ENCODE assay signal across 13 mouse cellular contexts in genomic region chr3:122296979-122297378, GRCm38 (mm10). TPM values are rescaled to one million over a fixed set of nuclear protein-coding genes. Genes with fewer than 3 reads are reported as not detected.
DNase-seq lines count a peak whose midpoint lies in the region; ATAC-seq and TF ChIP-seq lines count a peak whose summit lies in the region.
"Had no signal": no experiment of that assay in that cellular context is flagged by ENCODE, and none has a peak within 500 bp of the region (broad histone marks: within the 10 kb centered on the region; RNA-seq: fewer than 3 reads in every experiment).

No protein-coding gene starts in this region.

- H3K4me2 ChIP-seq in neural tube, embryonic 14.5 days (ENCODE audit: low read depth, low read length) = no peak overlapping the region
- H3K4me2 ChIP-seq: embryonic facial prominence, embryonic 15.5 days; liver, embryonic 13.5 days; neural tube, embryonic 12.5 days had no signal

- WGBS in neural tube, embryonic 14.5 days = 58% methylated on average over 5 of the region's 5 CpGs
- WGBS in embryonic facial prominence, embryonic 10.5 days = 60% methylated on average over 5 of the region's 5 CpGs

- ATAC-seq in neural tube, embryonic 14.5 days (ENCODE audit: low read depth) = no peak
- no peak for ATAC-seq in CD4-positive, CD25-positive, alpha-beta regulatory T cell, adult 4 months

- H3K9ac ChIP-seq in neural tube, embryonic 14.5 days (replicated peaks; ENCODE audit: low read depth, low read length) = no peak overlapping the region
- H3K9ac ChIP-seq: embryonic facial prominence, embryonic 15.5 days; liver, embryonic 13.5 days; neural tube, embryonic 12.5 days had no signal

- H3K27ac ChIP-seq in gastrocnemius, adult 2 months = no peak overlapping the region
- H3K27ac ChIP-seq in neural tube, embryonic 14.5 days (ENCODE audit: low read depth, low read length) = peak overlapping the region; percentile 29; the same call in 1 of the 2 replicates
- H3K27ac ChIP-seq in embryonic facial prominence, embryonic 10.5 days (replicated peaks) = peak overlapping the region; percentile 48; the same call in 1 of the 2 replicates
- H3K27ac ChIP-seq: embryonic facial prominence, embryonic 15.5 days; liver, embryonic 13.5 days; neural tube, embryonic 12.5 days had no signal

- no peaks in the 10 kb centered on the region; the same call in 1 of the 2 replicates for H3K27me3 ChIP-seq in neural tube, embryonic 14.5 days (ENCODE audit: control insufficient read depth, insufficient read depth, low read length)
- 0 out of 2 replicates have a peak, but pooled peaks cover 6% of the 10 kb centered on the region for H3K27me3 ChIP-seq in embryonic facial prominence, embryonic 10.5 days (replicated peaks; ENCODE audit: low read depth, poor library complexity, severe bottlenecking)
- H3K27me3 ChIP-seq: embryonic facial prominence, embryonic 15.5 days; neural tube, embryonic 12.5 days had no signal

- no peak for TF ChIP-seq CTCF in gastrocnemius, adult 2 months (IDR thresholded peaks at IDR 0.05)

- peak; percentile 71 for DNase-seq in gastrocnemius, adult 2 months
- no peak for DNase-seq in gastrocnemius, adult 18-20 months (ENCODE audit: low spot score)
- DNase-seq in neural tube, embryonic 10.5 days (ENCODE audit: extremely low spot score, low spot score) = no peak
- peak; percentile 37 for DNase-seq in embryonic facial prominence, embryonic 10.5 days (ENCODE audit: low spot score)
- DNase-seq in testis, postnatal 14 days (ENCODE audit: low spot score) = peak; percentile 37
- no peak for DNase-seq in urinary bladder, adult 2 months (ENCODE audit: low spot score)
- DNase-seq: kidney, postnatal 14 days; liver, embryonic 13.5 days; thymus, postnatal 14 days had no signal

- no peaks in the 10 kb centered on the region for H3K36me3 ChIP-seq in neural tube, embryonic 14.5 days (ENCODE audit: control insufficient read depth, insufficient read depth, low read length)
- H3K36me3 ChIP-seq in embryonic facial prominence, embryonic 10.5 days (replicated peaks) = no peaks in the 10 kb centered on the region
- H3K36me3 ChIP-seq: embryonic facial prominence, embryonic 15.5 days; liver, embryonic 13.5 days; neural tube, embryonic 12.5 days had no signal

- H3K4me1 ChIP-seq in neural tube, embryonic 14.5 days (ENCODE audit: control insufficient read depth, insufficient read depth, low read length) = peaks cover 28% of the 10 kb centered on the region
- peaks cover 67% of the 10 kb centered on the region for H3K4me1 ChIP-seq in embryonic facial prominence, embryonic 10.5 days

- H3K9me3 ChIP-seq in neural tube, embryonic 14.5 days (ENCODE audit: control insufficient read depth, low read length) = no peaks in the 10 kb centered on the region
- H3K9me3 ChIP-seq in embryonic facial prominence, embryonic 10.5 days = no peaks in the 10 kb centered on the region
- H3K9me3 ChIP-seq: embryonic facial prominence, embryonic 15.5 days; liver, embryonic 13.5 days; neural tube, embryonic 12.5 days had no signal

- intact Hi-C loops in gastrocnemius, adult 2 months (cut with DNase I) = loop anchor here (5.0 kb wide), 2 partner anchors 170 to 340 kb away; no protein-coding TSS in a partner anchor

- H3K4me3 ChIP-seq in gastrocnemius, adult 2 months = no peak overlapping the region
- H3K4me3 ChIP-seq in neural tube, embryonic 14.5 days (ENCODE audit: low read depth, low read length) = no peak overlapping the region
- no peak overlapping the region for H3K4me3 ChIP-seq in embryonic facial prominence, embryonic 10.5 days
- H3K4me3 ChIP-seq: embryonic facial prominence, embryonic 15.5 days; liver, embryonic 13.5 days; neural tube, embryonic 12.5 days had no signal

RNA-seq across cellular contexts. Expression of gene Bcar3, which starts 3.0 kb away (rescaled TPM):
- 1 to 10 TPM; 4.9 to 5.2 TPM for total RNA-seq in gastrocnemius, adult 2 months (2021)
- total RNA-seq in gastrocnemius, adult 18-20 months (2021) = 1 to 10 TPM; 3.0 to 8.3 TPM
- polyA plus RNA-seq in neural tube, embryonic 14.5 days (2014; fragmentation: Nextera tagmentation; extraction: Ambion mirVana) = 4.4 and 6.3 TPM in 2 replicates
- 9.3 and 10.1 TPM in 2 replicates for polyA plus RNA-seq in embryonic facial prominence, embryonic 10.5 days (2016; fragmentation: Nextera tagmentation; extraction: Ambion mirVana)
- 1 to 10 TPM in 1 of 2 experiments, not detected in 1; 1.4 TPM for polyA plus RNA-seq in CD4-positive, CD25-positive, alpha-beta regulatory T cell, adult 4 months (2017; shearing (Covaris generic))
- polyA plus RNA-seq in urinary bladder, adult 2 months (2012; rRNA removed) = 33.1 and 40.3 TPM in 2 replicates

RNA-seq across cellular contexts. Expression of gene Dnttip2, which starts 22.8 kb away (rescaled TPM):
- total RNA-seq in gastrocnemius, adult 2 months (2021) = 10 to 100 TPM; 24.9 to 33.9 TPM
- total RNA-seq in gastrocnemius, adult 18-20 months (2021) = 10 to 100 TPM; 27.2 to 28.4 TPM
- polyA plus RNA-seq in neural tube, embryonic 14.5 days (2014; fragmentation: Nextera tagmentation; extraction: Ambion mirVana) = 48.2 and 54.3 TPM in 2 replicates
- polyA plus RNA-seq in embryonic facial prominence, embryonic 10.5 days (2016; fragmentation: Nextera tagmentation; extraction: Ambion mirVana) = 97.3 and 100 TPM in 2 replicates
- polyA plus RNA-seq in CD4-positive, CD25-positive, alpha-beta regulatory T cell, adult 4 months (2017; shearing (Covaris generic)) = 100 to 1,000 TPM; 108 to 120 TPM
- polyA plus RNA-seq in urinary bladder, adult 2 months (2012; rRNA removed) = 32.1 and 33.5 TPM in 2 replicates

RNA-seq across cellular contexts. Expression of gene Gclm, which starts 51.6 kb away (rescaled TPM):
- 10 to 100 TPM; 34.3 to 48.7 TPM for total RNA-seq in gastrocnemius, adult 2 months (2021)
- total RNA-seq in gastrocnemius, adult 18-20 months (2021) = 10 to 100 TPM; 24.6 to 31.9 TPM
- 48.1 and 55.5 TPM in 2 replicates for polyA plus RNA-seq in neural tube, embryonic 14.5 days (2014; fragmentation: Nextera tagmentation; extraction: Ambion mirVana)
- 36.9 and 39.9 TPM in 2 replicates for polyA plus RNA-seq in embryonic facial prominence, embryonic 10.5 days (2016; fragmentation: Nextera tagmentation; extraction: Ambion mirVana)
- polyA plus RNA-seq in CD4-positive, CD25-positive, alpha-beta regulatory T cell, adult 4 months (2017; shearing (Covaris generic)) = 10 to 100 TPM in 1 of 2 experiments, 1 to 10 TPM in 1; 7.8 to 11.4 TPM
- 84.0 and 84.1 TPM in 2 replicates for polyA plus RNA-seq in urinary bladder, adult 2 months (2012; rRNA removed)

Comparison
In these comparisons a context has a peak if more than half of its experiments do, and no peak if none do; other contexts are left out.
1. DNase-seq: peak in gastrocnemius, adult 2 months (single experiment), embryonic facial prominence, embryonic 10.5 days (single experiment) and testis, postnatal 14 days (single experiment); none in gastrocnemius, adult 18-20 months (single experiment), neural tube, embryonic 10.5 days (single experiment) and urinary bladder, adult 2 months (single experiment).